Mouse (Mus musculus) midbrain, embryonic 16.5 days (tissue): ENCODE results near the gene Obp2b. TPM values are rescaled to one million over a fixed set of nuclear protein-coding genes. Genes with fewer than 3 reads are reported as not detected.
"Not testable (repeated sequence)": the region's sequence is repeated elsewhere in the genome, so short reads cannot be mapped to it uniquely, and the experiment has no call there.

ENCODE experiments used
- ATAC-seq: fragments of 200-750 bp; cut with Nextera tagmentation; 2 replicates; pipeline ENCODE4 v1.8.0; 2017; ENCODE audit warnings: moderate TSS enrichment
- H3K27ac ChIP-seq: fragments of 300-500 bp; sonication (generic); 2 replicates; pipeline ENCODE4 v1.5.1; 2014; ENCODE audit warnings: mild to moderate bottlenecking, low read length, mixed read lengths
- H3K27me3 ChIP-seq: fragments of 300-500 bp; sonication (generic); 2 replicates; pipeline ENCODE4 v1.6.1; 2014; ENCODE audit warnings: low read depth, low read length, mixed read lengths; ENCODE audit not compliant: control insufficient read depth, insufficient read depth
- H3K36me3 ChIP-seq: fragments of 300-500 bp; sonication (generic); 2 replicates; pipeline ENCODE4 v1.6.1; 2014; ENCODE audit warnings: mild to moderate bottlenecking, low read length, moderate library complexity, mixed read lengths; ENCODE audit not compliant: control insufficient read depth, insufficient read depth
- H3K4me1 ChIP-seq: fragments of 300-500 bp; sonication (generic); 2 replicates; pipeline ENCODE4 v1.6.1; 2014; ENCODE audit warnings: mild to moderate bottlenecking, low read length, mixed read lengths; ENCODE audit not compliant: control insufficient read depth, insufficient read depth
- H3K4me2 ChIP-seq: fragments of 300-500 bp; sonication (generic); 2 replicates; pipeline ENCODE4 v1.6.1; 2014; ENCODE audit warnings: mild to moderate bottlenecking, low read length, mixed read lengths
- H3K4me3 ChIP-seq: fragments of 300-500 bp; sonication (generic); 2 replicates; pipeline ENCODE4 v1.5.1; 2014; ENCODE audit warnings: low read depth, mild to moderate bottlenecking, low read length, moderate library complexity, mixed read lengths
- H3K9ac ChIP-seq: fragments of 300-500 bp; sonication (generic); 2 replicates; pipeline ENCODE4 v1.6.1; 2014; ENCODE audit warnings: low read depth, low read length, mixed read lengths
- H3K9me3 ChIP-seq: fragments of 300-500 bp; sonication (generic); replicated peaks from 2 replicates; pipeline ENCODE4 v1.6.1; 2014; ENCODE audit warnings: mild to moderate bottlenecking, low read length, mixed read lengths; ENCODE audit not compliant: control insufficient read depth, poor library complexity, severe bottlenecking
- WGBS: fragments of 180-500 bp; shearing (Covaris S2); extraction: QIAGEN DNeasy Blood & Tissue Kit; methylation state at CpG from one replicate; pipeline ENCODE4 v1.1.7; 2014; 5-methylcytosine and 5-hydroxymethylcytosine counted together
- polyA plus RNA-seq: library from polyadenylated mRNA; unstranded; fragments of >200 nt; fragmentation: Nextera tagmentation; extraction: Ambion mirVana; gene quantifications from 2 replicates; pipeline ENCODE4 v1.2.1, GENCODE M21; 2015

Obp2b gene
- not detected in 2 replicates for polyA plus RNA-seq

DNA sequence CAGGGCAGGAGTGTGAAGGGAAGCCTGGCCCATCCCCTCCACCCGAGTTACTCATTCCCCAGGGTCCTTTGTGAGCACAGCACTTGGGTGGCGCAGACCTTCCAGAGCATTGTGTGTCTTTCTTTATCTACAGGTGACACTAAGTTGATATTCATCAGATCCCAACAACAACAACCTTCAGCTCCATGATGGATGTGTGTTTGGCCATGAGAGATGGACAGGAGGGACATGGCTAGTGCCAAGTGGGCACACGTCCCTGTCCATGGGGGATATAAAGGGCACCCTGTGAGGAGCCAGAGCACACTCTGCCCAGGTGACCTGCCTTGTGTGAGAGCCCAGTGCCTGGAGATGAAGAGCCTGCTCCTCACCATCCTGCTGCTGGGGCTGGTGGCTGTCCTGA, at the start of gene Obp2b:
Gene Obp2b (plus strand): TSS at position 301 of the 400 bp plus-strand sequence.
- H3K4me3 ChIP-seq, H3K27ac ChIP-seq, H3K4me2 ChIP-seq, H3K36me3 ChIP-seq, H3K27me3 ChIP-seq, ATAC-seq, H3K4me1 ChIP-seq, H3K9me3 ChIP-seq, H3K9ac ChIP-seq: not testable (repeated sequence)
- WGBS: 79% methylated on average over 3 of the region's 3 CpGs

DNA sequence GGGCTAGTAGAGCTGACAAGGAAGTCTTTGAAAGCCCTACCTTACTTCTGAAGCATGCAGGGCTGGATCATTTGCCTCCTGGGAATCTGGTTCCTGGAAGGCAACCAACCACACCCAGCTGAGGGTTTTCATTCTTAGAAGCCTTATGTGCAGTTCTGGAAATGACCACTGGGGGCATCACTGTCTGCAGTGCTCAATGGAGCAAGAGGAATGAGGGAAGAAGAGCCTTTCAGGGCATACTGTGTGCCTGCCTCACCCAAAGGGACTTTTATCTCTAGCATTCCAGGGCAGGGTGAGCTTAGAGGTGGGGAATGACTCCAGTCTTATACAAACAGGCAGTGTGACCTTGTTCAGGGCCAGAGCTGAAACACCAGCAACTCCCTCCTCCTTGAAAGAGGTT, 42.2 kb upstream of the Obp2b start:
- no peak overlapping the region for H3K9ac ChIP-seq
- no peaks in the 10 kb centered on the region for H3K27me3 ChIP-seq
- no peak overlapping the region for H3K27ac ChIP-seq
- no peak overlapping the region for H3K4me3 ChIP-seq
- H3K36me3 ChIP-seq: no peaks in the 10 kb centered on the region
- H3K4me2 ChIP-seq: no peak overlapping the region
- no peaks in the 10 kb centered on the region for H3K4me1 ChIP-seq
- no peaks in the 10 kb centered on the region for H3K9me3 ChIP-seq
- no peak for ATAC-seq

DNA sequence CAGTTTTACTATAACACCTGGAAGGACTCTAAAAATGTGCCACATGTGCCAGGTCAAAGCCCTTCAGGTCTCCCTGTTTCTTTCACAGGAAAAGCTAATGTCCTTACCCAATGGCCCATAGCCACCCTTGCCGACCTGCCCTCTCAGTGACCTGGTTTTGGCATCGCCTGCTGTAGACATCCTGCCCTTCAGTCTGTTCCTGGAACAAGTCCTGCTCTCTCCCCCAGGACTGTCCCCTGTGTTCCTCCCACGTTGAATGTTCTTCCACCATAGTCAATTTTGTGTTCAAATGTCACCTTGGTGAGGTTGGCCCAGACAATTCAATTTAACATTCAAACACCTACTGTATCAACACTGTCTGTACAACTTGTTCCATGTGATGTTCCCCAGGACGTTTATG, 39.9 kb upstream of the Obp2b start:
- Histone ChIP-seq H3K4me1 (no peaks in the 10 kb centered on the region), H3K4me3 (no peak overlapping the region), H3K4me2 (no peak overlapping the region), H3K27ac (no peak overlapping the region), H3K9ac (no peak overlapping the region), H3K27me3 (no peaks in the 10 kb centered on the region), H3K36me3 (no peaks in the 10 kb centered on the region), H3K9me3 (no peaks in the 10 kb centered on the region)
- WGBS: 75% methylated on average over 4 of the region's 4 CpGs
- no peak for ATAC-seq

DNA sequence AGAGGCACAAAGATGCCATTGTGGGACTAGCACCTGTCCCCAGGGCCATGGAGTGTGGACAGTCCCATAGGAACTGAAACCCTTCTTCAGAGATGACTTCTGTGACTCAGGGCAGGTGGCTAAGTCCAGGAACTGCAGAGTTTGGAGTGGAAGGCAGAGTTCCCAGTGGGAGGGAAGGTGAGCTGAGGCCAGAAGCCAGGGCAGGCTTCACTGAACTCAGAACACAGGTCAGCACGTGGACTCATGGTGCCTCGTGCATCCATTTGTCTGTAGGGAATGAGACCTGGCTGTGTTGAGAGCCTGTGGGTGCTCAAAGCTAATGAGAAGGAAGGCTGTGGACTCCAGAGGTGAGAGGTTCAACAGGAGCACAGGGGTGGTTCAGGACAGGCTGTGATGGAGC, 38.1 kb upstream of the Obp2b start:
- 86% methylated on average over 2 of the region's 2 CpGs for WGBS

DNA sequence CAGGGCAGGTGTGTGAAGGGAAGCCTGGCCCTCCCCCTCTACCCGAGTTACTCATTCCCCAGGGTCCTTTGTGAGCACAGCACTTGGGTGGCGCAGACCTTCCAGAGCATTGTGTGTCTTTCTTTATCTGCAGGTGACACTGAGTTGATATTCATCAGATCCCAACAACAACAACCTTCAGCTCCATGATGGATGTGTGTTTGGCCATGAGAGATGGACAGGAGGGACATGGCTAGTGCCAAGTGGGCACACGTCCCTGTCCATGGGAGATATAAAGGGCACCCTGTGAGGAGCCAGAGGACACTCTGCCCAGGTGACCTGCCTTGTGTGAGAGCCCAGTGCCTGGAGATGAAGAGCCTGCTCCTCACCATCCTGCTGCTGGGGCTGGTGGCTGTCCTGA, 37.1 kb upstream of the Obp2b start, which contains the start of gene Obp2a:
Gene Obp2a (plus strand): TSS at position 301 of the 400 bp plus-strand sequence.
- H3K4me3 ChIP-seq, H3K4me1 ChIP-seq, H3K27ac ChIP-seq, H3K4me2 ChIP-seq, H3K9me3 ChIP-seq, H3K9ac ChIP-seq, H3K36me3 ChIP-seq, ATAC-seq, H3K27me3 ChIP-seq: not testable (repeated sequence)
- 89% methylated on average over 3 of the region's 3 CpGs for WGBS

More for the DNA sequence above, 38.1 kb upstream of the Obp2b start:
- Histone ChIP-seq H3K9ac (no peak overlapping the region), H3K36me3 (no peaks in the 10 kb centered on the region), H3K9me3 (no peaks in the 10 kb centered on the region), H3K27ac (no peak overlapping the region), H3K4me1 (no peaks in the 10 kb centered on the region), H3K4me2 (no peak overlapping the region), H3K27me3 (no peaks in the 10 kb centered on the region), H3K4me3 (no peak overlapping the region)
- no peak for ATAC-seq

DNA sequence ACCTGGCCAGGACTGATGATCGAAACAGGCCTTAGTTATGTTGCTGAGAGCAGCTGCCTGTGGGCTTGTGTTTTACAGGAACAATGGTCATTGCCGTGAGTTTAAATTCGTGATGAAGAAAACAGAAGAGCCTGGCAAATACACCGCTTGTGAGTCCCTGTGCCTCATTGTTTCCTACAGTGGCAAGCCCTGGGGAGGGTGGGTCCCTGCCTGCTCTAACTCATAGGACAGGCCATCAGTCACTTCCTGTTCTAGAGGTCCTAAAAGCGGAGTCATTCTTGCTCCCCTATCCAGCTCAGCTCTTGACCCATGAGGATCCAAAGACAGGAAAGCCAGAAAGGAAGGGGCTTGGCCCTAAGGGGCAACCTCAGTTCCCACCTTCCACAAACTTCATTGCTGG, 35.8 kb upstream of the Obp2b start:
- Histone ChIP-seq H3K4me3 (no peak overlapping the region), H3K4me2 (no peak overlapping the region), H3K9ac (no peak overlapping the region), H3K27me3 (no peaks in the 10 kb centered on the region), H3K9me3 (no peaks in the 10 kb centered on the region), H3K27ac (no peak overlapping the region), H3K36me3 (no peaks in the 10 kb centered on the region), H3K4me1 (no peaks in the 10 kb centered on the region)
- 87% methylated on average over 5 of the region's 5 CpGs for whole genome bisulfite sequencing
- ATAC-seq: no peak

DNA sequence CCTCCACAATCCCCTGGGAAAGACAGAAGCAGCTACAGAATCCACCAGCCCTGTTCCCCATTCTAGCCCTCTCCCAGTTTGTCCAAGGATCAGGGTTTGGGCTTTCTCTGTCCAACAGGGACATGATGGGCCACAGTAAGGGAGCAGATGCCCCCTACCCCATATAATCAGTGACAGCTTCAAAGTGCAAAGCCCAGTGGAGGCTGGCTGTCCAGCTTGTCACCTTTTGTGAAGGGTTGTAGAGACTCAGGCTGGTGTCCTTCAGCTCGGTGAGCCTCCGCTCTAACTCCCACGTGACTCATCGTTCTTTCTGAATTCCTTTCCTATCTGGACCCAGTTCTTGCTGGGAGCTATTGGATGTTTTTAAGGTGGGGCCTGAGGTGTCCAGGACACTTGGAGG, 33.1 kb upstream of the Obp2b start:
- no peak for ATAC-seq
- no peak overlapping the region for H3K4me3 ChIP-seq
- H3K27me3 ChIP-seq: no peaks in the 10 kb centered on the region
- no peak overlapping the region for H3K9ac ChIP-seq
- H3K27ac ChIP-seq: no peak overlapping the region
- H3K4me1 ChIP-seq: peaks cover 8% of the 10 kb centered on the region
- H3K4me2 ChIP-seq: no peak overlapping the region
- no peaks in the 10 kb centered on the region for H3K36me3 ChIP-seq
- H3K9me3 ChIP-seq: no peaks in the 10 kb centered on the region
- WGBS: 90% methylated on average over 4 of the region's 4 CpGs

DNA sequence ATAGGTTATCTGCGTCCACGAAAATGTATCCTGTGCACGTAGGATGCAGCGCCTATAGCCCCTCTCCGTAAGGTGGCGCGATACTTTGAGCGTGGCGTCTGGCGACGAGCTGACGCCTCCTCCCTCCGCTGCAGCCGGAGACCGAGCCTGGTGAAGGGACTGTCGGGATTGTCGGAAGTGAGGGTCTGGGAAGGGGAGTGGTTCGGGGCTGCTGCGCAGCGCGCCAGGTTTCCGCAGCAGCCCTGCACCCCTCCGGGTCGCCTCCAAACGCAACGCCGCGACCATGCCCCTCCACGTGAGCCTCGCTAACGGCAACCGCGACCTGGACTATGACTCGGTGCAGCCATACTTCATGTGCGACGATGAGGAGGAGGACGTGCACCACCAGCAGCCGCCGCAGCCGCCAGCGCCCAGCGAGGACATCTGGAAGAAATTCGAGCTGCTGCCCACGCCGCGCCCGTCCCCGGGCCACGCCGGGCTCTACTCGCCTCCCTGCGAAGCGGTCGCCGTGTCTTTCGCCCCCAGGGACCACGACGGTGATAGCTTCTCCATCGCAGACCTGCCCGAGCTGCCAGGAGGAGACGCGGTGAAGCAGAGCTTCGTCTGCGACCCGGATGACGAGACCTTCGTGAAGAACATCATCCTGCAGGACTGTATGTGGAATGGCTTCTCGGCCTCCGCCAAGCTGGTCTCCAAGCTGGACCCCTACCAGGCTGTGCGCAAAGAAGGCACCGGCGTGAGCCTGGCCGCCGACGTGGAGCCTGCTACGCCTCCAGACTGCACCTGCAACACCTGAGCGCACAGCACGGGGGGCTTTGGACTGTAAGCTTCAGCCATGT, 29.9 kb upstream of the Obp2b start, which contains the start of gene Bmyc:
Gene Bmyc (plus strand): TSS at position 97 of the 839 bp plus-strand sequence.
- Histone ChIP-seq H3K4me2 (peak within 1 kb of the TSS; percentile 71), H3K4me3 (peak within 1 kb of the TSS; percentile 88), H3K9ac (peak within 1 kb of the TSS; percentile 84), H3K9me3 (no peaks in the 10 kb centered on the region), H3K27ac (peak within 1 kb of the TSS; percentile 94), H3K36me3 (no peaks in the 10 kb centered on the region), H3K27me3 (no peaks in the 10 kb centered on the region), H3K4me1 (peaks cover 17% of the 10 kb centered on the region)
- ATAC-seq: peak; percentile 97
- WGBS: 0% methylated on average over 68 of the region's 78 CpGs

DNA sequence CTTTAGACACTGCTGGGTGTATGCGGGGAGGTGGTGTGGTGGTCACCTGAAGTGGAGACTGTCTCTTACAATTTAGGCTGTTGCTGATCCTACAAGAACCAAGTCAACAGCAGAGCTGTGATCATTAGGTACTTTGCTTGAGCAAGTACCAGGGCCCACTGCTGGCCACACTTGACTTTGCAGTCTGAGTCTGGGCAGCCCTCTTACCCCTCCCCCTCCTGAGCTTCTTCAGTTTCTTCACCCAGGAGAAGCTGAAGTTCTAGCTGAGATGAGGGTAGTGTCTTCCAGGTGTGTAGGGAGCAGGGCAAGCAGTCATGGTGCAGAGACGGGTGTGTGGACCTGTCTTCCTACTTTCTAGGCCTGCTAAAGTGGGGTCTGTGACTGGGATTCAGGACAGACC, 28.7 kb upstream of the Obp2b start:
- H3K27me3 ChIP-seq: no peaks in the 10 kb centered on the region
- no peaks in the 10 kb centered on the region for H3K9me3 ChIP-seq
- peak overlapping the region; percentile 41; the same call in 1 of the 2 replicates for H3K9ac ChIP-seq
- peaks cover 17% of the 10 kb centered on the region for H3K4me1 ChIP-seq
- H3K27ac ChIP-seq: no peak overlapping the region
- peak overlapping the region; percentile 64 for H3K4me2 ChIP-seq
- H3K4me3 ChIP-seq: peak overlapping the region; percentile 31
- WGBS: 89% methylated on average over 2 of the region's 2 CpGs
- ATAC-seq: no peak
- no peaks in the 10 kb centered on the region for H3K36me3 ChIP-seq
